Mouse (Mus musculus) kidney, embryonic 15.5 days (tissue): Measurements from ENCODE around the gene Pdzd2. TPM values are rescaled to one million over a fixed set of nuclear protein-coding genes. Genes with fewer than 3 reads are reported as not detected.

Source experiments
- ATAC-seq: fragments of 200-750 bp; cut with Nextera tagmentation; replicated peaks from 2 replicates; pipeline ENCODE4 v1.8.0; 2017; ENCODE audit warnings: moderate TSS enrichment; ENCODE audit not compliant: low FRiP score
- H3K27ac ChIP-seq: fragments of 300-500 bp; sonication (generic); 2 replicates; pipeline ENCODE4 v1.5.1; 2015; ENCODE audit warnings: mild to moderate bottlenecking, inconsistent platforms
- H3K27me3 ChIP-seq: fragments of 300-500 bp; sonication (generic); 2 replicates; pipeline ENCODE4 v1.6.1; 2015; ENCODE audit warnings: inconsistent platforms
- H3K36me3 ChIP-seq: fragments of 300-500 bp; sonication (generic); 2 replicates; pipeline ENCODE4 v1.6.1; 2015; ENCODE audit warnings: inconsistent platforms
- H3K4me1 ChIP-seq: fragments of 300-500 bp; sonication (generic); 2 replicates; pipeline ENCODE4 v1.6.1; 2015; ENCODE audit warnings: inconsistent platforms
- H3K4me2 ChIP-seq: fragments of 300-500 bp; sonication (generic); 2 replicates; pipeline ENCODE4 v1.6.1; 2015; ENCODE audit warnings: moderate library complexity, mild to moderate bottlenecking, inconsistent platforms
- H3K4me3 ChIP-seq: fragments of 300-500 bp; sonication (generic); replicated peaks from 2 replicates; pipeline ENCODE4 v1.5.1; 2015; ENCODE audit warnings: mild to moderate bottlenecking, inconsistent platforms
- H3K9ac ChIP-seq: fragments of 300-500 bp; sonication (generic); 2 replicates; pipeline ENCODE4 v1.6.1; 2015; ENCODE audit warnings: mild to moderate bottlenecking, inconsistent platforms
- H3K9me3 ChIP-seq: fragments of 300-500 bp; sonication (generic); replicated peaks from 2 replicates; pipeline ENCODE4 v1.6.1; 2016; ENCODE audit warnings: inconsistent platforms
- WGBS: fragments of 180-500 bp; shearing (Covaris S2); methylation state at CpG from one replicate; pipeline ENCODE4 v1.1.7; 2015; ENCODE audit warnings: mixed read lengths; 5-methylcytosine and 5-hydroxymethylcytosine counted together
- polyA plus RNA-seq: library from polyadenylated mRNA; unstranded; fragments of >200 nt; fragmentation: Nextera tagmentation; extraction: Ambion mirVana; gene quantifications from 2 replicates; pipeline ENCODE4 v1.2.1, GENCODE M21; 2015

The Pdzd2 gene
- polyA plus RNA-seq, 1 experiment from 2014 or later: 41.3 TPM

DNA sequence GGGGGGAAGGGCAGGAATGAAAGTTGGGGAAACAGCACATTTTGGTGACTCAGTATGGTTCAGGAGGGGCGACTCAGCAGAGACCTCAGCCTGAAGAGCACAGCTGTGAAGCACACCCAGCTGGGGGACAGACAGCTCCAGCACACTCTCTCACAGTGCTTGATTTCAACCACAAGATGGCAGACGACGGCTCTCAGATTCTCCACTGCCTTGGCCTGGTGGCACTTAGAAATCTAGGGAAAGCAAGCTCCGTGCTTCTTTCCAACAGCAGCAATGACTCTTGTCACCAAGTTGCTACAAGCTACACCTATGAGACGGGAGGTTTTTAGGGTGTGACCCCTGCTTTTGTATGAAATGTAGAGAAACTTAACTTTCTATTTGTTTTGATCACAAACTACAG is 153.6 kb downstream of the Pdzd2 start:
- WGBS: under 1% methylated on average over 5 of the region's 5 CpGs
- ATAC-seq: peak; percentile 90
- H3K4me3 ChIP-seq: no peak overlapping the region

DNA sequence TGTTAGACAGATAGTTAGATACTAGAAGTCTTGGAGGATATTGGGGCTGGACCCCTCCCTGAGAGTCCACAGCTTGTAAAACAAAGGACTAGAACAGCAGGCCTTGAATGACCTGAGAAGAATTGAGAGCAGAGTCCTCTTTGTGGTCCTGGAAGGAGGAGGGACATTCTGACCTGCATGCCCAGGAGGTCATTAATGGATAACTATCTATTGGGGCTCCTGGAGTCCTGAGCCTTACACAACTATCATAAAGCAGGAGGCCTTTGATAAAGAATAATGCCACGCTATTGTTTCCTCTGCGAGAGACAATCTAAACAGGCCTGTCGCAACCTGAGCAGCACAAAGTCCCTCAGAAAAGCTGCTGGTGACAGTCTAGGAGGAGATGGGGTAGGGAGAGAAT is 156.7 kb downstream of the Pdzd2 start:
- Histone ChIP-seq H3K4me1 (0 out of 2 replicates have a peak, but pooled peaks cover 2% of the 10 kb centered on the region), H3K4me3 (no peak overlapping the region), H3K9me3 (no peaks in the 10 kb centered on the region), H3K36me3 (no peaks in the 10 kb centered on the region), H3K9ac (no peak overlapping the region), H3K27ac (no peak overlapping the region), H3K27me3 (no peaks in the 10 kb centered on the region), H3K4me2 (no peak overlapping the region)
- ATAC-seq: no peak
- WGBS: 87% methylated on average over 3 of the region's 3 CpGs

More for the DNA sequence above, 153.6 kb downstream of the Pdzd2 start:
- Histone ChIP-seq H3K9ac (no peak overlapping the region), H3K27me3 (no peaks in the 10 kb centered on the region), H3K36me3 (no peaks in the 10 kb centered on the region), H3K9me3 (no peaks in the 10 kb centered on the region), H3K4me1 (0 out of 2 replicates have a peak, but pooled peaks cover 2% of the 10 kb centered on the region), H3K4me2 (no peak overlapping the region), H3K27ac (no peak overlapping the region)

DNA sequence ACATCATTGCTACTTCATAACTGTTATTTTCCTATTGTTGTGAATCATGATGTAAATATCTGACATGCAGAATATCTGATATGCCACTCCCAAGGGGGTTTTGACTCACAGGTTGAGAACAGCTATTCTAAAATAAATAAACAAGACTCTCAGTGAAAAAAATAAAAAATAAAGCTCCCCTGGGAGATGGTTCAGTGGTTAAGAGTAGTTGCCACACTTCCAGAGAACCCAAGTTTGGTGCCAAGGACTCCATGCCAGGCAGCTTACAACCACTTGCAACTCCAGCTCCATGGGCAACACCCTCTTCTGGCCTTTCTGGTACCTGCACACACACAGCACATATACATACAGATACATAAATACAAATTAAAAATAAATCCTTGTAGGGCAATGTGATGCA is 157.3 kb downstream of the Pdzd2 start:
- ATAC-seq: no peak
- Histone ChIP-seq H3K9ac (no peak overlapping the region), H3K27ac (no peak overlapping the region), H3K4me1 (peaks cover 4% of the 10 kb centered on the region), H3K4me2 (no peak overlapping the region), H3K9me3 (no peaks in the 10 kb centered on the region), H3K27me3 (no peaks in the 10 kb centered on the region), H3K4me3 (no peak overlapping the region), H3K36me3 (no peaks in the 10 kb centered on the region)

DNA sequence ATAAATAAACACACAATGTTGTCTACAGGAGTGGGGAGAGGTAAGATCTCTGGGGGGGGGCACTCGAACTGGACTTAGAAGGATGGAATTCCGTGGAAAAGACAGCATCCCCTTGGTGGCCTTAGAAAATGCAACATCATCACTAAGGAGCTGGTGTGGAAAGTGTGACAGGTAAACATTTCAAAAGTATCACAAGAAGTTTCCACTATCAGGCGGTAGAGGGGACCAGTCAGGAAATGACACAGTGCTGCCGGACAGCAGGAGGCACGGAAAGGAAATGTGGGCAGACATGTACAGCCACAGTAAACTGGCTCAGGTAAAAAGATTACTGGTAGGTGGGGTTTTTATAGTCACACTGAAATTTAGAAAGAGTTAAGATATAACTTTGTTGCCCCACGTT is 160.5 kb downstream of the Pdzd2 start:
- no peak overlapping the region for H3K9ac ChIP-seq
- no peak overlapping the region for H3K4me2 ChIP-seq
- H3K27ac ChIP-seq: no peak overlapping the region
- 75% methylated on average over 6 of the region's 6 CpGs for WGBS
- peaks cover 11% of the 10 kb centered on the region for H3K4me1 ChIP-seq
- no peak for ATAC-seq
- H3K4me3 ChIP-seq: no peak overlapping the region
- no peaks in the 10 kb centered on the region for H3K27me3 ChIP-seq
- no peaks in the 10 kb centered on the region for H3K36me3 ChIP-seq
- no peaks in the 10 kb centered on the region for H3K9me3 ChIP-seq

DNA sequence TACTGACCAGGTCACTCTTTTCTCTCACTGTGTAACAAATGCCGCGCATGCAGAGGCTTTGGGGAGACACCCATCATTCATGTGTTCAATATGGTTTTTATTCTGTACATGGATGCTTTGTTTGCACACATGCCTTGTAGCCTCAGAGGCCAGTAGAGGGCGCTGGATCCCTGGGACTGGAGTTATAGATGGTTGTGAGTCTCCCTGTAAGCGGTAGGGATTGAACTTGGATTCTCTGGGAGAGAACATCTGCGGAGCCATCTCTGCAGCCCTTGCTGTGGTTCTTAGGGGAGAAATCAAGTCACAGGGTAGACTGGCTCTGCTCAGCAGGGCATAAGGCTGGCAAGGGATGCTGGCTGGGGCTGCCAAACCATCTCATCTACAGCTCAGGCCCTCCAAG is 161.4 kb downstream of the Pdzd2 start:
- no peaks in the 10 kb centered on the region for H3K9me3 ChIP-seq
- H3K4me1 ChIP-seq: peaks cover 14% of the 10 kb centered on the region
- ATAC-seq: no peak
- H3K4me3 ChIP-seq: no peak overlapping the region
- no peak overlapping the region for H3K27ac ChIP-seq
- no peak overlapping the region for H3K4me2 ChIP-seq
- H3K36me3 ChIP-seq: no peaks in the 10 kb centered on the region
- no peaks in the 10 kb centered on the region for H3K27me3 ChIP-seq
- 51% methylated on average over 5 of the region's 5 CpGs for WGBS
- H3K9ac ChIP-seq: no peak overlapping the region

DNA sequence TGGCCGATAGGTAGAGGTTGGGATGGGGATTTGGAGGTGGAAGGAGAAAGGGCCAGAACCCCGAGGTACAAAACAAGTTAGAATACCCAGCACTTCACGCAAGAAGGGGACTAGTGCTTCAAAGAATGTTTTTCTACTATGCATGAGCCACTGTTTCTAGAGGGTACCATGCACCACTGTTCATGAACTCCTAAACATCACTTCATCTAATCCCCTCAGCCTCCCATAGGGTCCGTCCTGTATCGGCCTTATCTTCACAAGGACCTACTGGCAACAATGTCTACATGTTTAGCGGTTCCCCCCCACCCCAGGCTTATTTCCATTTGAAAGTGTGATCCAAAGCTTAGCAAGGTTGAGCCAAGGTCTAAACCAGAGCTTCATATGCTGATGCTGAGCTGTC is 162.0 kb downstream of the Pdzd2 start:
- ATAC-seq: 0 out of 2 replicates have a peak, but pooled peaks have one; percentile 13
- Histone ChIP-seq H3K9ac (no peak overlapping the region), H3K27ac (no peak overlapping the region), H3K27me3 (no peaks in the 10 kb centered on the region), H3K36me3 (no peaks in the 10 kb centered on the region), H3K9me3 (no peaks in the 10 kb centered on the region), H3K4me3 (no peak overlapping the region), H3K4me2 (no peak overlapping the region), H3K4me1 (peaks cover 18% of the 10 kb centered on the region)
- WGBS: 72% methylated on average over 6 of the region's 6 CpGs

DNA sequence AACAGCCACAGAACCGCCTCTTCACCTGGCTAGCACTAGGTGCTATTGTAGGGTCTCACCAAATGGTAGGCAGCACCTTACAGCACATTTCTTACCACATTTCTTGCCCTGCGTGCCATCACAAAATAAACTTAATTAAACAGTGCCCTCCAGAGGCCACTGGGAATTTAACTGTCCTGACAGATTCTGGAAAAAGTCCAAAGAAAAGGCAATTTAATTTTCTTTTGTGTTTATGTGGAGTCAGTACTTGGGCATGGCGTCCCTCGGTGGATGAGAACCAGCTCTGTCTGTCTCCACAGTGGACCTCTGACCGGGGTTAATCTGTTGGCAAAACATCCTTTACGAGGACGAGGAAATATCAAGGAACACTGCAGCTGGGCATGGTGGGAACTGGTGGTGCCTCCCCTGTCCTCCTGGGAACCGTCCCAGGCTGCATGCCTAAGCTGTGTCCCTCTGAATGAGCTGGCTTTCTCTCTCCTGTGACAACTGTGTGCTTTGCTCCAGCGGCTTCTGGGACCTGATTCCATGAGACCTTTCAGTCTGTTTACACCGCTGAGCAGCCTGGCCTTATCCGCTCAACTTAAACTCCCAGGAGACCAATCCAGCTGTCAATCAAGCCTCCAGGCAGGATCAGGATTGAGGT is 162.5 kb downstream of the Pdzd2 start:
- peak overlapping the region; percentile 43; the same call in 1 of the 2 replicates for H3K27ac ChIP-seq

DNA sequence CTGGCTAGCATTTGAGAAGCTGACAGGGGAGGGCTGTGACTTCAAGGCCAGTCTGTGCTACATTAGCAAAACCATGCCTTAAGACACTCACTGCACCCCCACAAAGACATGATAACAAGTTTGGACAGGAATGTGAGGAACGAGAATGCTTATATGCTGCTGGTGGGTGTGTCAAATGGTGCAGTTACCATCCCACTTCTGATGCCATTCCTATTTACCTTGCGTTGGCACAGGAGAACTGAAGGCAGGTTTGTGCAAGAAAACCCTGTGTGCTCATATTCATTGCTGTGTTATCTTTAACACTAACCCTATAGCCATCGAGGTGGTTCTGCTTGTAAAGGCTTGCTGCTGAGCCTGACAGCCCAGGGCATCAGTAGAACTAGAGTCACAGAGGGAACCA is 166.1 kb downstream of the Pdzd2 start:
- Histone ChIP-seq H3K4me3 (no peak overlapping the region), H3K9ac (no peak overlapping the region), H3K9me3 (no peaks in the 10 kb centered on the region), H3K4me2 (no peak overlapping the region), H3K27ac (no peak overlapping the region), H3K27me3 (no peaks in the 10 kb centered on the region), H3K36me3 (no peaks in the 10 kb centered on the region), H3K4me1 (peaks cover 25% of the 10 kb centered on the region)
- whole genome bisulfite sequencing: 82% methylated on average over 3 of the region's 3 CpGs
- no peak for ATAC-seq

More for the DNA sequence above, 162.5 kb downstream of the Pdzd2 start:
- 20% methylated on average over 11 of the region's 11 CpGs for WGBS
- Histone ChIP-seq H3K27me3 (no peaks in the 10 kb centered on the region), H3K36me3 (no peaks in the 10 kb centered on the region), H3K4me2 (peak overlapping the region; percentile 48), H3K4me1 (peaks cover 21% of the 10 kb centered on the region), H3K4me3 (no peak overlapping the region), H3K9me3 (no peaks in the 10 kb centered on the region), H3K9ac (no peak overlapping the region)
- peak; percentile 60 for ATAC-seq

DNA sequence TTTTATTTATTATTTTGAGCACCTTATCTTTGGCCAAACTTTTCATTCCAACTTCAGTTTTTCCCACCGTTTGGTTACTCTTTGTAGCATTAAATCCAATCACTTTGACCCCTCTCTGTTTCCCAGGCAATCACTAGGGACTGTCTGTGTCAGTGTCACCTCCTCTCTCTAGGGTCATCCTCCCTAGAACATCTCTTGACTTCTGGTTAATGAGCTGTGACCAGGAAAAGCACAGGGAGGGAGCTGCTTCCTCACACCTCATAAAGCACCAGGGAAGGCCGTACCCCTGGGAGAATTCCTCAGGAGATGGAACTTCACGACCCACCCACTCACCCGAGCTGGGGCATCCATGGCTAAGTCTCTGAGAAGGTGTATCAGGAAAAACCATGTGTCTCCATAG is 168.6 kb downstream of the Pdzd2 start:
- 26% methylated on average over 4 of the region's 4 CpGs for WGBS
- Histone ChIP-seq H3K27ac (no peak overlapping the region), H3K4me3 (no peak overlapping the region), H3K9ac (no peak overlapping the region), H3K27me3 (no peaks in the 10 kb centered on the region), H3K4me2 (no peak overlapping the region), H3K36me3 (no peaks in the 10 kb centered on the region), H3K4me1 (peaks cover 19% of the 10 kb centered on the region), H3K9me3 (no peaks in the 10 kb centered on the region)
- peak; percentile 94 for ATAC-seq

DNA sequence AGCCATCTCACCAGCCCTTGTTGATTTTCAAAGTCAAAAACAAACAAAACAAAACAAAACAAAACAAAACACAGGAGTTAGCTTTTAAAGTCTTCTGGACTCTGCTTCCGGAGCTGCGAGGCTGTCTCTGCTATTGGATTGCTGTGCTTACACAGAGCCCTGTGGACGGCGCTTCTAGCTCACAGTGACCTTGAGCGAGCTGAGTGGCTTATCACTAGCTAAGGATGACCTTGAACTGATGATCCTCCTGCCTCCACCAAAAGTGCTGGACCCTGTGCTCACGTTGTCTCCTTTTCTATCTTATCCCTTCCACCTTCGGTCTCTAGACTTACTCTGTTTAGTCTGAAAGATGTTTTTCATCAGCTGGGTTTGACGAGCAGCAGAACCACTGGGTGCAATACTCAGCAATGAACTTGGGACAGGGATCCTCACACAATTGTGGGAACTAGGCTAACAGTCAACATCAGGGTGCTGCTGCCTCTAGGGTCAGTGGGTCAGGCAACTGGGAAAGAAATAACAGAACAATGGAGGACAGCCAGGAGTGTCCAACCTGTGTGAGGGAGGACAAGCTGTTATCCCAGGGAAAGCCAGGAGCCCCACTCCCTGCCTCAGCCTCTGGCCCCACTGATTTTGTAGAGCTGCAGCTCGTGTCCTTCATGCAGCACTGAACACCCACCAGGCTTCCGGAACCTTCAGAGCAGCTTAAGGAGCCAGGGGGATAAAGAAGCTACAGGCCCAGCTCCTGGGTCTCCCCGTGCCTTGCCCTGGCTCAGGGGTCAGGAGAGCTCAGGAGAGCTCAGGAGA is 172.9 kb downstream of the Pdzd2 start:
- 80% methylated on average over 11 of the region's 11 CpGs for WGBS
- Histone ChIP-seq H3K9ac (no peak overlapping the region), H3K36me3 (no peaks in the 10 kb centered on the region), H3K4me1 (peaks cover 16% of the 10 kb centered on the region), H3K9me3 (no peaks in the 10 kb centered on the region), H3K27ac (no peak overlapping the region), H3K4me2 (no peak overlapping the region), H3K27me3 (no peaks in the 10 kb centered on the region), H3K4me3 (no peak overlapping the region)
- no peak for ATAC-seq

DNA sequence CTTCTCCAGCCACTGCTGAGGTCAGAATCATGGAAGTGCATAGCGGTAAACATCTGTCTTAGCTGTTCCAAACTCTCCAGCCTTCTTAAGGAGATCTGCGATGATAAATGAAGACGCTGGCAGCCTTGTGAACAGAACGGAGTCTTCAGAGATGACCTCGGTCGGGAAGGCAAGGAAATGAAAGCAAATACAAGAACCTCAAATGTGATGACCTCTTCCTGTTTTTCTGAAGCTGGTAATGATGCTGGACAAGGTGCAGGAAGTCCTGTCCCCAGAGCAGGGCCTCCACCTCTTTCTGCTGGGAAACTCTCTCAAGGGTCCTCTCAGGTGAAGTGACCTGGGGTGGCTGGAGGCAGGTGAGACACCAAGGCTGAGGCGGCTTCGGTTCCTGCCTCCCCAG is 174.4 kb downstream of the Pdzd2 start:
- peaks cover 25% of the 10 kb centered on the region for H3K4me1 ChIP-seq
- no peaks in the 10 kb centered on the region for H3K36me3 ChIP-seq
- no peak for ATAC-seq
- H3K27me3 ChIP-seq: no peaks in the 10 kb centered on the region
- WGBS: 46% methylated on average over 8 of the region's 8 CpGs
- no peak overlapping the region for H3K4me3 ChIP-seq
- H3K4me2 ChIP-seq: no peak overlapping the region
- H3K27ac ChIP-seq: no peak overlapping the region
- H3K9ac ChIP-seq: no peak overlapping the region
- no peaks in the 10 kb centered on the region for H3K9me3 ChIP-seq

DNA sequence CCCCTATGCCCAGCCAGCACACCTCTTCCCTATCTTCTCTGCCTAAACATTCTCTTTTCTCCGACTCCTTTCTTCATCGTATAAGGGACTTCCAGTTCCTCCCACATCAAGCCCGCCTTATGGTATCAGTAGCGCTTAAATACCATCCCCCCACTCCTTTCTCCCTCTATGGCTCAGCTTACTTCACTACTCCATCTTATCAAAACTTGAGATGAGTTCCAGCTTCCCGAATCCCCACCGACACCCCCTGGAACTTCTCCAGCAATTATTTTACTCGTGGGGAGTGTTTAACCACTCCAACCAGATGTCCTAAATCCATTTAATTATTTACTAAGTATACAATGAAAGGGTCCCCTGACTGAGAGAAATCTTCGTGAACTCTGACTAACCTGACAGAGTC is 179.2 kb downstream of the Pdzd2 start:
- peak; percentile 50 for ATAC-seq
- H3K27ac ChIP-seq: peak overlapping the region; percentile 46
- WGBS: 24% methylated on average over 8 of the region's 8 CpGs

More for the DNA sequence above, 179.2 kb downstream of the Pdzd2 start:
- peaks cover 42% of the 10 kb centered on the region for H3K4me1 ChIP-seq
- H3K4me2 ChIP-seq: peak overlapping the region; percentile 38
- no peaks in the 10 kb centered on the region for H3K9me3 ChIP-seq
- H3K9ac ChIP-seq: no peak overlapping the region
- no peaks in the 10 kb centered on the region for H3K36me3 ChIP-seq
- H3K27me3 ChIP-seq: no peaks in the 10 kb centered on the region
- no peak overlapping the region for H3K4me3 ChIP-seq
